Mouse (Mus musculus) liver, embryonic 16.5 days (tissue): ENCODE measurements around the gene Arhgef3. TPM values are rescaled to one million over a fixed set of nuclear protein-coding genes. Genes with fewer than 3 reads are reported as not detected.
A peak's percentile ranks its signal among the peaks of the same experiment; 100 is the strongest.

Source experiments
- ATAC-seq: fragments of 200-750 bp; cut with Nextera tagmentation; 2 replicates; pipeline ENCODE4 v1.8.0; 2017; ENCODE audit warnings: low read depth, mild to moderate bottlenecking, moderate number of reproducible peaks, moderate library complexity
- H3K27ac ChIP-seq: fragments of 300-500 bp; sonication (generic); 2 replicates; pipeline ENCODE4 v1.5.1; 2014; ENCODE audit warnings: mild to moderate bottlenecking, low read length
- H3K27me3 ChIP-seq: fragments of 300-500 bp; sonication (generic); 2 replicates; pipeline ENCODE4 v1.6.1; 2014; ENCODE audit warnings: low read depth, low read length, mixed read lengths; ENCODE audit not compliant: control insufficient read depth, insufficient read depth
- H3K36me3 ChIP-seq: fragments of 300-500 bp; sonication (generic); 2 replicates; pipeline ENCODE4 v1.6.1; 2014; ENCODE audit warnings: mild to moderate bottlenecking; ENCODE audit not compliant: control insufficient read depth, insufficient read depth
- H3K4me1 ChIP-seq: fragments of 300-500 bp; sonication (generic); 2 replicates; pipeline ENCODE4 v1.6.1; 2014; ENCODE audit warnings: low read depth, low read length, mixed read lengths; ENCODE audit not compliant: control insufficient read depth
- H3K4me2 ChIP-seq: fragments of 300-500 bp; sonication (generic); 2 replicates; pipeline ENCODE4 v1.6.1; 2014; ENCODE audit warnings: low read depth, low read length, mixed read lengths
- H3K4me3 ChIP-seq: fragments of 300-500 bp; sonication (generic); 2 replicates; pipeline ENCODE4 v1.5.1; 2014; ENCODE audit warnings: low read depth, mild to moderate bottlenecking, low read length
- H3K9ac ChIP-seq: fragments of 300-500 bp; sonication (generic); 2 replicates; pipeline ENCODE4 v1.6.1; 2014; ENCODE audit warnings: low read depth, low read length
- H3K9me3 ChIP-seq: fragments of 300-500 bp; sonication (generic); replicated peaks from 2 replicates; pipeline ENCODE4 v1.6.1; 2016; ENCODE audit warnings: low read length; ENCODE audit not compliant: control insufficient read depth
- WGBS: fragments of 180-500 bp; shearing (Covaris S2); extraction: QIAGEN DNeasy Blood & Tissue Kit; methylation state at CpG from one replicate; pipeline ENCODE4 v1.1.7; 2014; ENCODE audit not compliant: insufficient replicate concordance; 5-methylcytosine and 5-hydroxymethylcytosine counted together
- polyA plus RNA-seq: library from polyadenylated mRNA; unstranded; fragments of >200 nt; fragmentation: Nextera tagmentation; extraction: Ambion mirVana; gene quantifications from 2 replicates; pipeline ENCODE4 v1.2.1, GENCODE M21; 2015

The Arhgef3 gene
- polyA plus RNA-seq, 1 experiment from 2014 or later: 12.5 TPM

DNA sequence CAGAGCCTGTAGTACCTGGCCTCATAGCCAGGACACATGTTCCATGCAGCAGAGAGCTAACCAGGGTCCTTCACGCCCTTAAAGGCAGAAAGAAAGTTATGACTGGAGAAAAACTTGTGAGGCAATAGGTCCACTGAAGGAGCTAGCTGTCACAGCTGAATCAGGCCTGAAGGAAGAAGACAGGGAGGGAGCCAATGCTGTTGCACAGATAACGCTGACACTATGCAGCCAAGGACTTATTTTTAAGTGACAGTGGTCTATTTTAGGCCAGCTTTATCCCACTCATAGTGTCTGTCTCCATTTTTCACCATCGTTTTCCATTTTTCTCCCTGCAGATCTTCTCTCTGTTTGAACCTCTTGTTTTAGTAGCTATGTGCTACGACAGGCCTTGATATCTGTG is 207.3 kb downstream of the Arhgef3 start:
- 61% methylated on average over 4 of the region's 4 CpGs for WGBS
- Histone ChIP-seq H3K9ac (no peak overlapping the region), H3K27ac (no peak overlapping the region), H3K27me3 (no peaks in the 10 kb centered on the region), H3K9me3 (no peaks in the 10 kb centered on the region), H3K4me1 (no peaks in the 10 kb centered on the region), H3K36me3 (no peaks in the 10 kb centered on the region), H3K4me2 (no peak overlapping the region), H3K4me3 (no peak overlapping the region)
- ATAC-seq: no peak

DNA sequence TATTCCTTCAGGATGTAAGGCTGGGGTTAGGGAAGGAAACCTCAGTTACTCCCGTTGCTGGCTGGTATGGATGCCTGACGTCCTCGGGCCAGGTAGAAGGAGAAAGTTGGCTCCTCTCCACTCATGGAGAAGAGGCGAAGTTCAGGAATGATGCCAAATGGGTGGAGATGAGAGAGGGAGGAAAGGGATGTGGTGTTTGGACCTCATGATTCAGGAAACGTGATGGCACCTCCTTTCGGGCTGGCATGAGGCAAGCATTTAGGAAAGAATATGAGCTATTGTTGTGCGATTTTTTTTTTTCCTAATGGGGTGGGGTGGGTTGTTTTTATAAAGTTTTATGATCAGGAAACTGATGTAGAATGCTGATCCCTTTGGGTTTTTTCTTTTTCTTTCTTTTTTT is 210.0 kb downstream of the Arhgef3 start:
- H3K4me3 ChIP-seq: no peak overlapping the region
- H3K4me2 ChIP-seq: no peak overlapping the region
- no peak overlapping the region for H3K27ac ChIP-seq
- H3K27me3 ChIP-seq: no peaks in the 10 kb centered on the region
- 59% methylated on average over 7 of the region's 7 CpGs for WGBS
- no peaks in the 10 kb centered on the region for H3K4me1 ChIP-seq
- H3K9ac ChIP-seq: no peak overlapping the region
- no peaks in the 10 kb centered on the region for H3K36me3 ChIP-seq
- no peak for ATAC-seq
- no peaks in the 10 kb centered on the region for H3K9me3 ChIP-seq

DNA sequence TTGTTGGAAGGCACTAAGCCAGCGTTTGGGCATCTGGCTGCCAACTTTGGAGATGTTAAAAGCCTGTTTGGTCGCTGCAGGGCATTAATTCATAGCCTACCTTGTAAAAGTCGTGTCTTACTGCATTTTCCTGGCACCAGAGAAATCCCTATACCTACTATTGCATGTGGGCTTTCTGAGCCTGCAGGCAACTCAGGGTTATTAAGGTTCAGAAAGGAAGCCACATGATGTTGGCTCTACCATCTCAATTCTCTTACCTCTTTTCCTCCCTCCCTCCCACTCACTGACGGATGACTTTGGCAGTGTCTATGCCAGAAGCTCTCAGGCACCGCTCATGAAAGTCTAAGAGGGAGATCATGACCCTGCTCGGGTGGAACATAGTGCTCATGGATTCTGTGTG is 210.8 kb downstream of the Arhgef3 start:
- WGBS: 54% methylated on average over 6 of the region's 6 CpGs
- Histone ChIP-seq H3K4me2 (no peak overlapping the region), H3K9ac (no peak overlapping the region), H3K4me3 (no peak overlapping the region), H3K27me3 (no peaks in the 10 kb centered on the region), H3K27ac (no peak overlapping the region), H3K36me3 (no peaks in the 10 kb centered on the region), H3K4me1 (no peaks in the 10 kb centered on the region), H3K9me3 (no peaks in the 10 kb centered on the region)
- ATAC-seq: no peak

DNA sequence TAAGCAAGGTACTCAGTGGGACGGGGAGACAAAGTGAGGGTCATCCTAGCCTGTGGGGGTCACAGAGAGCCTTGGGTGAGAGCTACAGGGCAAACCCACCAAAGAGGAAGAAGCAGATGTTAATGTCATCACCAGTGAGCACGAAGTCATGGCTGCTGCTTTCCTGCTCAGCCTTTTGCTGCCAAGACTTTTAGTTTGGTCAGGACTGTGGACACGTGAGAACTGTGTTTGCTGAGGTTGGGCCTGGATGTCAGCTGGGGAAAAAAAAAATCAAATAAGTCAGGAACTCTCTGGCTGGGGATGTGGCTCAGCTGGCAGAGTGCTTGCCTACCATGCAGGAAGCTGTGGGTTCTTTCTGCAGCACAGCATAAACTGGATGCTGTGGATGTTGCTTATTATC is 213.2 kb downstream of the Arhgef3 start:
- Histone ChIP-seq H3K9ac (no peak overlapping the region), H3K4me1 (no peaks in the 10 kb centered on the region), H3K9me3 (no peaks in the 10 kb centered on the region), H3K4me2 (no peak overlapping the region), H3K27me3 (no peaks in the 10 kb centered on the region), H3K27ac (no peak overlapping the region), H3K4me3 (no peak overlapping the region), H3K36me3 (no peaks in the 10 kb centered on the region)
- 24% methylated on average over 3 of the region's 3 CpGs for WGBS
- no peak for ATAC-seq

DNA sequence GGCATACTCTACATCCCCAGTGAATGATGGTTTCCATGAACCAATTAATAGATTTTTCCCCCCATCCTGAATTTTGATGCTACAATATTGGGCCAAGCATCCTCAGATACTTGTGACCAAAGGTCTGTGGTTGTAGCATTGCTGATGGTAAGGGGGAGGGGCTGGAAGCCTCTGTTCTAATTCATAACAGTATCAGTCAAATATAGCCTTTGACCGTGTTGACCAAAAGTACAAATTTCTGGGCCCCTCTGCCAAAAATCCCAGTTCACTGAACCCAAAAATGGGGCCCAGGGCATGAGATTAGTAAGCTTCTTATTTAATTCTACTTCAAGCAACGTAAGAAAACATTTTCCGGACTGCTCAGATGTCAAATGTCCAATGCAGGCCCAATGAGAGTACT is 214.3 kb downstream of the Arhgef3 start:
- no peaks in the 10 kb centered on the region for H3K4me1 ChIP-seq
- H3K9ac ChIP-seq: no peak overlapping the region
- H3K27ac ChIP-seq: no peak overlapping the region
- 64% methylated on average over 3 of the region's 3 CpGs for WGBS
- H3K4me3 ChIP-seq: no peak overlapping the region
- H3K36me3 ChIP-seq: no peaks in the 10 kb centered on the region
- H3K4me2 ChIP-seq: no peak overlapping the region
- no peaks in the 10 kb centered on the region for H3K9me3 ChIP-seq
- ATAC-seq: no peak
- no peaks in the 10 kb centered on the region for H3K27me3 ChIP-seq

DNA sequence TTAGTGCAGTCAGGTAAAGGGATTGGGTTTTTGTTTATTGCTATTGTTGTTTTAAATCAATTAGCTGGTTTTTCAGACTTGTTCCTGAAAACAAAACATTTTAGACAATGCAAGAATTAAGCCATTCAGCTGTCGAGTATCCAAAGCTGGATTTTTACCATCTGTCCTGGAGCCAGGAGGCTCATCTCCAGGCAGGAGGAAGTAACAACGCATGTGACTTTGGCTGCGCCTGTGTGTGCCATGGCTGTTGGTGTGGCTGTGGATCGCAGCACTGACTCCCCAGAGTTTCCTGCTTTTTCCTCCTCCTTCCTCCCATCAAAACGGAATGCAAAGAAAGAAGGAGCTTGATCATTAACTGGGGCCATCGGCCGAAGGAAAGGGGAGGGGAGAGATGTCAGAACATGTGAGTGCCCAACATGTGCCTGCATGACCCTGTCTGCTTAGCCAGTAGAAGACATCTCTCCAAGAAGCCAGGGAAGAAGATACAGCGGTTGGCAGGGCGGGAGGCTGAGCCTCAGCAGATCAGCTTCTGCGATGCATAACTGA is 216.9 kb downstream of the Arhgef3 start:
- H3K27ac ChIP-seq: no peak overlapping the region
- 59% methylated on average over 10 of the region's 10 CpGs for WGBS

DNA sequence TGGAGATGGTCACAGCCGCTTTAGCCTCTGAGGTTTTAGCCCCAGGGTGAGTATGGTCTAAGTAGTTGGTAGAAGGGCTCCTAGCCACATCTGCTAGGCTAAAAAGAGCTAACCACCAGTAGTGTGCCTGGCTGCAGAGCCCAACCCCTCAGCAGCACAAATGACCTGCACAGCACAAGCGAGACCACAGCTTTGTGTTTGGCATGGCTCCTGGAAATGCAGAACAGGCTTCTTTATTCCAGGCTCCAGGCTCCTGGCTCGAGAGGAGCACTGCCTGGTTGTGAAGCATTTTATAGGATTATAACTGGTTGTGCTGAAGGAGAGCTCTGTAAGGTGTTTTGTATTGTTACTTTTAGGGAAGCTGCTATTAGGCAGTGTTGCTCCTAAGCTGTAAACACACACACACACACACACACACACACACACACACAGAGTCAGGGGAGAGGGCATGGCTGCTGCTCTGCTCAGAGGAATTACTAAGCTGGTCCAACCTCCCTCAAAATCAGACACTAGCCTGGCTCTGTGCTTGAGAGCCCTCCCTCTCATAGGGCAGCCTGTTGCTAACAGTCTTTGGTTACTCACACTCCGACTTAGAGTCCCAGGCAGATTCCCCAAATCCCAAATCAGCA is 217.8 kb downstream of the Arhgef3 start:
- peaks cover 3% of the 10 kb centered on the region; the same call in 1 of the 2 replicates for H3K27me3 ChIP-seq
- peaks cover 3% of the 10 kb centered on the region for H3K4me1 ChIP-seq
- no peaks in the 10 kb centered on the region for H3K9me3 ChIP-seq
- no peak for ATAC-seq
- H3K9ac ChIP-seq: no peak overlapping the region
- no peak overlapping the region for H3K27ac ChIP-seq
- H3K4me2 ChIP-seq: no peak overlapping the region
- 61% methylated on average over 4 of the region's 4 CpGs for WGBS
- H3K4me3 ChIP-seq: no peak overlapping the region
- no peaks in the 10 kb centered on the region for H3K36me3 ChIP-seq

More for the DNA sequence above, 216.9 kb downstream of the Arhgef3 start:
- Histone ChIP-seq H3K27me3 (no peaks in the 10 kb centered on the region; the same call in 1 of the 2 replicates), H3K36me3 (no peaks in the 10 kb centered on the region), H3K4me2 (no peak overlapping the region), H3K9me3 (no peaks in the 10 kb centered on the region), H3K4me1 (peaks cover 3% of the 10 kb centered on the region), H3K9ac (no peak overlapping the region), H3K4me3 (no peak overlapping the region)
- ATAC-seq: no peak

DNA sequence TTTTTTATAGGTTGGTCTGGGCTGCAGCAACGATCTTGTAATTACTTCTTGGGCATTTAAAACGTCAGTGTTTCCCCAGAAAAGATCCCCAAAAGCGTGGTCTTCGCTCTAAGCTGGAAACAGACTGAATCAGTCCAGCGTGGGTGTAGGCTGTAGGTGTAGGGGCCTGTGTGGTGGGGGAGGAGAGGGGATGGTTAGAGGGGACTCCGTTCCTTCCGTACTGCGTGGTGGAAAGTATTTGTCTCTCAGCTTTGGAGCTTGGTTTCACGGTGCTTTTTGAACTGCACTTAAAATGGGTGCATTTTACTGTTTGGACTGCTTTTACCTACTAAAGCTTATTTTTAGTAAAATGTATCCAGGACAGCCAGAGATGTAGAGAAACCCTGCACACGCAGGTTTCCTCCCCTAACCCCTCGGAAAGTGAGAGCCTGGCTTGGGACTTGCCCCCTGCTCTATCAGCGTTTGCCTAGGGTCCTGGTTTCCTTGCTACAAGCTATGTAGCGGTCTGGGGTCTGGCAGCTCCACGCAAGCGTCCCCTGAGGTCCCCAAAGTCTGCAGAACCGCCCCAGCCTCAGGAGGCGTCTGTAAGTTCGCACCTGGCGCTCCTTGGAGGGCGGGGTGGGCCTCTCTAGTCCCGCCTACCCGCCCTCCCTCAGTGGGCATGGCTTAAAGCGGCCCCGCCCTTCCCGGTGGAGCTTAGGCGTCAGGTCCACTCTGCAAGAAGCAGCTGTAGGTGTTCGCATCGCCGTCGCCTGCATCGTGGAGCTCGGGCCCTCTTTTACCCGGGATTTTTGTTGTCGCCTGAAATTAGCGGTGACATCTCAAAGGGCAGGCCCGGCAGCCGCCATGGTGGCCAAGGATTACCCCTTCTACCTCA is 220.9 kb downstream of the Arhgef3 start:
- H3K9ac ChIP-seq: peak overlapping the region; percentile 73
- H3K27ac ChIP-seq: peak overlapping the region; percentile 52
- no peaks in the 10 kb centered on the region for H3K9me3 ChIP-seq
- peaks cover 3% of the 10 kb centered on the region for H3K4me1 ChIP-seq
- H3K27me3 ChIP-seq: peaks cover 3% of the 10 kb centered on the region; the same call in 1 of the 2 replicates
- peak overlapping the region; percentile 69 for H3K4me3 ChIP-seq
- no peaks in the 10 kb centered on the region for H3K36me3 ChIP-seq
- 3% methylated on average over 37 of the region's 37 CpGs for WGBS
- peak; percentile 96 for ATAC-seq
- H3K4me2 ChIP-seq: peak overlapping the region; percentile 79
